Mouse (Mus musculus) heart, postnatal 0 days (tissue): ENCODE measurements at regions not wholly inside any gene's neighbourhood (a gene's known extent, or its start where the extent isn't known, plus 50 kb on each side); places are given as distances from the start of the nearest gene placed in this dataset.

Experiments
- ATAC-seq: fragments of 200-750 bp; cut with Nextera tagmentation; 2 replicates; pipeline ENCODE4 v1.8.0; 2017; ENCODE audit warnings: low read depth, moderate number of reproducible peaks, moderate library complexity; ENCODE audit not compliant: insufficient read depth
- DNase-seq: peaks from one replicate; pipeline ENCODE4 v3.0.0-alpha.2; 2016; ENCODE audit warnings: low spot score
- H3K27ac ChIP-seq: fragments of 300-500 bp; sonication (generic); 2 replicates; pipeline ENCODE4 v1.5.1; 2014; ENCODE audit warnings: low read depth, mild to moderate bottlenecking
- H3K27me3 ChIP-seq: fragments of 300-500 bp; sonication (generic); 2 replicates; pipeline ENCODE4 v1.6.1; 2014; ENCODE audit warnings: low read length, mixed read lengths; ENCODE audit not compliant: control insufficient read depth, insufficient read depth
- H3K36me3 ChIP-seq: fragments of 300-500 bp; sonication (generic); replicated peaks from 2 replicates; pipeline ENCODE4 v1.6.1; 2014; ENCODE audit warnings: low read length, mixed read lengths; ENCODE audit not compliant: control insufficient read depth, insufficient read depth
- H3K4me1 ChIP-seq: fragments of 300-500 bp; sonication (generic); 2 replicates; pipeline ENCODE4 v1.6.1; 2014; ENCODE audit warnings: antibody characterized with exemption; ENCODE audit not compliant: control insufficient read depth, insufficient read depth
- H3K4me2 ChIP-seq: fragments of 300-500 bp; sonication (generic); 2 replicates; pipeline ENCODE4 v1.6.1; 2014; ENCODE audit warnings: low read depth, mild to moderate bottlenecking, low read length, moderate library complexity
- H3K4me3 ChIP-seq: fragments of 300-500 bp; sonication (generic); 2 replicates; pipeline ENCODE4 v1.5.1; 2014; ENCODE audit warnings: low read depth, low read length
- H3K9ac ChIP-seq: fragments of 300-500 bp; sonication (generic); replicated peaks from 2 replicates; pipeline ENCODE4 v1.6.1; 2014; ENCODE audit warnings: low read depth, low read length, mixed read lengths
- H3K9me3 ChIP-seq: fragments of 300-500 bp; sonication (generic); replicated peaks from 2 replicates; pipeline ENCODE4 v1.6.1; 2016; ENCODE audit warnings: low read length; ENCODE audit not compliant: control insufficient read depth
- CTCF ChIP-seq: IDR thresholded peaks from 2 replicates; pipeline ENCODE4 v1.5.1; 2016; ENCODE audit warnings: antibody characterized with exemption, control low read depth, low read depth
- EP300 ChIP-seq: IDR thresholded peaks from 2 replicates; pipeline ENCODE4 v1.6.1; 2016; ENCODE audit warnings: antibody characterized with exemption, low read depth
- WGBS: fragments of 180-500 bp; shearing (Covaris S2); extraction: QIAGEN DNeasy Blood & Tissue Kit; methylation state at CpG from one replicate; pipeline ENCODE4 v1.1.7; 2014; 5-methylcytosine and 5-hydroxymethylcytosine counted together

- no peaks in the 10 kb centered on the region for H3K27me3 ChIP-seq
- no peak for ATAC-seq
- H3K27ac ChIP-seq, result no peak overlapping the region
- TF ChIP-seq CTCF, result no peak
- TF ChIP-seq EP300, result no peak
- 68% methylated on average over 2 of the region's 2 CpGs for WGBS
- H3K4me3 ChIP-seq, result no peak overlapping the region
- no peaks in the 10 kb centered on the region for H3K9me3 ChIP-seq
- no peaks in the 10 kb centered on the region for H3K36me3 ChIP-seq
- no peak for DNase-seq
- no peaks in the 10 kb centered on the region for H3K4me1 ChIP-seq
- no peak overlapping the region for H3K9ac ChIP-seq
- no peak overlapping the region for H3K4me2 ChIP-seq
These were observed 419.8 kb upstream of the Id2 start for GRCm38 (mm10) chr12:25516738-25517137.

- no peak for DNase-seq
- Histone ChIP-seq H3K4me3 (no peak overlapping the region), H3K4me2 (no peak overlapping the region), H3K27me3 (no peaks in the 10 kb centered on the region), H3K9me3 (no peaks in the 10 kb centered on the region), H3K27ac (no peak overlapping the region), H3K4me1 (no peaks in the 10 kb centered on the region), H3K36me3 (no peaks in the 10 kb centered on the region), H3K9ac (no peak overlapping the region)
- TF ChIP-seq EP300 (no peak), CTCF (no peak)
- ATAC-seq, result no peak
These were observed 416.7 kb upstream of the Id2 start for GRCm38 (mm10) chr12:25513679-25514078.

GRCm38 (mm10) chr12:25509666-25510065 is 412.7 kb upstream of the Id2 start:
- H3K4me1 ChIP-seq, result no peaks in the 10 kb centered on the region

GRCm38 (mm10) chr12:25493233-25493632 is 396.3 kb upstream of the Id2 start:
- ATAC-seq (no peak), DNase-seq (no peak)
- Histone ChIP-seq H3K4me2 (no peak overlapping the region), H3K4me3 (no peak overlapping the region), H3K4me1 (no peaks in the 10 kb centered on the region), H3K27ac (no peak overlapping the region), H3K27me3 (no peaks in the 10 kb centered on the region), H3K9me3 (no peaks in the 10 kb centered on the region), H3K36me3 (no peaks in the 10 kb centered on the region), H3K9ac (no peak overlapping the region)
- TF ChIP-seq CTCF, result no peak
- no peak for TF ChIP-seq EP300
- 67% methylated on average over 5 of the region's 5 CpGs for WGBS

More at GRCm38 (mm10) chr12:25509666-25510065, 412.7 kb upstream of the Id2 start:
- 79% methylated on average over 4 of the region's 4 CpGs for WGBS
- DNase-seq (no peak), ATAC-seq (no peak)
- Histone ChIP-seq H3K4me2 (no peak overlapping the region), H3K27me3 (no peaks in the 10 kb centered on the region), H3K9ac (no peak overlapping the region), H3K27ac (no peak overlapping the region), H3K4me3 (no peak overlapping the region), H3K9me3 (peaks cover 9% of the 10 kb centered on the region; the same call in 1 of the 2 replicates), H3K36me3 (no peaks in the 10 kb centered on the region)
- TF ChIP-seq CTCF, result no peak
- no peak for TF ChIP-seq EP300

- Histone ChIP-seq H3K4me2 (no peak overlapping the region), H3K4me1 (no peaks in the 10 kb centered on the region), H3K27ac (no peak overlapping the region), H3K27me3 (no peaks in the 10 kb centered on the region), H3K9ac (no peak overlapping the region), H3K4me3 (no peak overlapping the region), H3K9me3 (no peaks in the 10 kb centered on the region), H3K36me3 (no peaks in the 10 kb centered on the region)
- 88% methylated on average over 3 of the region's 3 CpGs for WGBS
- ATAC-seq (no peak), DNase-seq (no peak)
- TF ChIP-seq EP300 (no peak), CTCF (no peak)
These were observed 395.7 kb upstream of the Id2 start for GRCm38 (mm10) chr12:25492483-25493190.
